Mouse (Mus musculus): ENCODE measurements around the gene Nek6. TPM values are rescaled to one million over a fixed set of nuclear protein-coding genes. Genes with fewer than 3 reads are reported as not detected.

Gene Nek6
- total RNA-seq, 2 experiments from 2014 or later: 29.4 to 29.8 TPM

- intact Hi-C loops (cut with DNase I): no loop called here
- DNase-seq (ENCODE audit: low spot score in 2 of 2): no peak
These were observed 49.1 kb downstream of the Nek6 start for GRCm38 (mm10) chr2:38560296-38561227.

GRCm38 (mm10) chr2:38562596-38562995, 51.2 kb downstream of the Nek6 start:
- intact Hi-C loops (cut with DNase I): no loop called here
- no peak for DNase-seq (ENCODE audit: low spot score in 2 of 2)

GRCm38 (mm10) chr2:38571971-38572601, 60.6 kb downstream of the Nek6 start:
- DNase-seq (ENCODE audit: low spot score in 2 of 2): no peak
- intact Hi-C loops (cut with DNase I): no loop called here

- DNase-seq (ENCODE audit: low spot score in 2 of 2): no peak
- intact Hi-C loops (cut with DNase I): no loop called here
These were observed 63.3 kb downstream of the Nek6 start for GRCm38 (mm10) chr2:38574697-38575096.

GRCm38 (mm10) chr2:38578602-38579521, 67.4 kb downstream of the Nek6 start:
- intact Hi-C loops (cut with DNase I): no loop called here
- peak; percentile 37 to 77 for DNase-seq (ENCODE audit: low spot score in 2 of 2)

- DNase-seq (ENCODE audit: low spot score in 2 of 2): no peak
- intact Hi-C loops (cut with DNase I): no loop called here
These were observed 68.1 kb downstream of the Nek6 start for GRCm38 (mm10) chr2:38579528-38579927.

GRCm38 (mm10) chr2:38583982-38584381, 72.5 kb downstream of the Nek6 start:
- no peak for DNase-seq (ENCODE audit: low spot score in 2 of 2)
- intact Hi-C loops (cut with DNase I): no loop called here

- intact Hi-C loops (cut with DNase I): no loop called here
- no peak for DNase-seq (ENCODE audit: low spot score in 2 of 2)
These were observed 73.3 kb downstream of the Nek6 start for GRCm38 (mm10) chr2:38584514-38585378.

GRCm38 (mm10) chr2:38585379-38585736, 73.9 kb downstream of the Nek6 start:
- DNase-seq (ENCODE audit: low spot score in 2 of 2): no peak
- intact Hi-C loops (cut with DNase I): no loop called here

GRCm38 (mm10) chr2:38586733-38587132, 75.3 kb downstream of the Nek6 start:
- no peak for DNase-seq (ENCODE audit: low spot score in 2 of 2)
- intact Hi-C loops (cut with DNase I): no loop called here

- peak; percentile 60 to 75 for DNase-seq (ENCODE audit: low spot score in 2 of 2)
- intact Hi-C loops (cut with DNase I): loop anchor here (2.0 to 5.0 kb wide), 3 partner anchors 80 to 665 kb away; partner anchors contain the start of gene Nek6
These were observed 80.5 kb downstream of the Nek6 start for GRCm38 (mm10) chr2:38591751-38592459.

- intact Hi-C loops (cut with DNase I): loop anchor here (5.0 kb wide), 2 partner anchors 83 to 668 kb away; partner anchors contain the start of gene Nek6
- no peak for DNase-seq (ENCODE audit: low spot score in 2 of 2)
These were observed 83.4 kb downstream of the Nek6 start for GRCm38 (mm10) chr2:38594874-38595273.

GRCm38 (mm10) chr2:38597896-38598295, 86.5 kb downstream of the Nek6 start:
- intact Hi-C loops (cut with DNase I): no loop called here
- no peak for DNase-seq (ENCODE audit: low spot score in 2 of 2)

GRCm38 (mm10) chr2:38598395-38598794, 87.0 kb downstream of the Nek6 start:
- no peak for DNase-seq (ENCODE audit: low spot score in 2 of 2)
- intact Hi-C loops (cut with DNase I): no loop called here

GRCm38 (mm10) chr2:38600842-38601241, 89.4 kb downstream of the Nek6 start:
- DNase-seq (ENCODE audit: low spot score in 2 of 2): no peak
- intact Hi-C loops (cut with DNase I): no loop called here

- DNase-seq (ENCODE audit: low spot score in 2 of 2): no peak
- intact Hi-C loops (cut with DNase I): no loop called here
These were observed 96.3 kb downstream of the Nek6 start for GRCm38 (mm10) chr2:38607716-38608115.

GRCm38 (mm10) chr2:38608831-38609309, 97.4 kb downstream of the Nek6 start:
- intact Hi-C loops (cut with DNase I): no loop called here
- DNase-seq (ENCODE audit: low spot score in 2 of 2): peak in 1 of 2 experiments; percentile 46

- intact Hi-C loops (cut with DNase I): no loop called here
- no peak for DNase-seq (ENCODE audit: low spot score in 2 of 2)
These were observed 97.9 kb downstream of the Nek6 start for GRCm38 (mm10) chr2:38609310-38609709.
